Mouse (Mus musculus) embryonic fibroblast, embryonic 13.5 days (primary cell): Measurements from ENCODE around the gene Dync2li1.

ENCODE experiments used
- CTCF ChIP-seq: IDR thresholded peaks from 2 replicates; pipeline ENCODE4 v1.5.1; 2011; ENCODE audit warnings: mild to moderate bottlenecking, control low read depth, low read length, moderate library complexity, borderline replicate concordance; ENCODE audit not compliant: insufficient read depth
- POLR2A ChIP-seq: IDR thresholded peaks from 2 replicates; pipeline ENCODE4 v1.6.1; 2011; ENCODE audit warnings: low read depth, mild to moderate bottlenecking, control low read depth, low read length, moderate library complexity

DNA sequence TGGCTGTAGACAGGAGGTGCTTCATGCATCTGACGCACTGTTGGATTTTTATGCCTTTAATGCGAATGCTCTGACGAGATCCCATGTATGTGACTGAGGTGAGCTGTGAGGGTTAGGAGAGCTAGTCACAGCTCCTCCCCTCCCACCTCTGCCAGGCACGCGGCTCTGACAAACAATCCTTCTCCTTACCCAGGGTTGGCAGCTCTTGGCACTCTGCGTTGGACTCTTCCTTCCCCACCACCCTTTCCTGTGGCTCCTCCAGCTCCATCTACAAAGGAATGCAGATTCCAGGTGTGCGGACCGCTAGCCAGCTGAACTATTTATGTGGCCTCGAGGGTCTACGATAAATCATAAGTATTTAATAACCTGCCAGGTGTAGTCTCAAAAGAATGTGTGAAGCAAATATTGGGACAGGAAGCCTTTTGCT, 30.3 kb upstream of the Dync2li1 start:
- TF ChIP-seq POLR2A (no peak), CTCF (no peak)
